Mouse (Mus musculus) testis, adult 2 months (tissue): ENCODE measurements around the gene Foxn3. TPM values are rescaled to one million over a fixed set of nuclear protein-coding genes. Genes with fewer than 3 reads are reported as not detected.
"Not testable (repeated sequence)": the region's sequence is repeated elsewhere in the genome, so short reads cannot be mapped to it uniquely, and the experiment has no call there.

Experiments used
- H3K27ac ChIP-seq: fragments of 200-500 bp; 2 replicates; pipeline ENCODE4 v1.5.1; 2012; ENCODE audit warnings: low read depth, low read length; ENCODE audit not compliant: control insufficient read depth, insufficient read depth
- H3K27me3 ChIP-seq: fragments of 200-500 bp; 2 replicates; pipeline ENCODE4 v1.6.1; 2012; ENCODE audit warnings: mild to moderate bottlenecking, low read length, moderate library complexity; ENCODE audit not compliant: control insufficient read depth, insufficient read depth
- H3K36me3 ChIP-seq: fragments of 200-500 bp; 2 replicates; pipeline ENCODE4 v1.6.1; 2012; ENCODE audit warnings: mild to moderate bottlenecking, low read length; ENCODE audit not compliant: control insufficient read depth, insufficient read depth
- H3K4me1 ChIP-seq: fragments of 200-500 bp; 2 replicates; pipeline ENCODE4 v1.6.1; 2012; ENCODE audit warnings: low read length; ENCODE audit not compliant: control insufficient read depth, insufficient read depth
- H3K4me3 ChIP-seq: fragments of 200-500 bp; 2 replicates; pipeline ENCODE4 v1.5.1; 2012; ENCODE audit warnings: low read depth, mild to moderate bottlenecking, low read length, moderate library complexity, mixed read lengths; ENCODE audit not compliant: control insufficient read depth
- CTCF ChIP-seq: fragments of 200-500 bp; IDR thresholded peaks from 2 replicates; pipeline ENCODE4 v1.5.1; 2012; ENCODE audit warnings: low read depth, mild to moderate bottlenecking, inconsistent platforms, low read length, moderate library complexity; ENCODE audit not compliant: control insufficient read depth, insufficient read depth, insufficient replicate concordance
- POLR2A ChIP-seq: fragments of 200-500 bp; IDR thresholded peaks from 2 replicates; pipeline ENCODE4 v1.6.1; 2012; ENCODE audit warnings: low read depth, mild to moderate bottlenecking, inconsistent platforms, low read length, moderate library complexity; ENCODE audit not compliant: control insufficient read depth
- polyA plus RNA-seq: library from polyadenylated mRNA; depleted of rRNA; stranded (reverse); fragments of >200 nt; gene quantifications from 2 replicates; pipeline ENCODE4 v1.2.3, GENCODE M21; 2012

The Foxn3 gene
- polyA plus RNA-seq, 1 experiment: 7.3 TPM

- no peak for TF ChIP-seq POLR2A
- Histone ChIP-seq H3K36me3 (no peaks in the 10 kb centered on the region), H3K4me3 (no peak overlapping the region), H3K4me1 (no peaks in the 10 kb centered on the region), H3K27ac (no peak overlapping the region), H3K27me3 (no peaks in the 10 kb centered on the region)
Measured at GRCm38 (mm10) chr12:99198428-99199123, 364.8 kb downstream of the Foxn3 start.

GRCm38 (mm10) chr12:99197031-99197430, 366.4 kb downstream of the Foxn3 start:
- TF ChIP-seq CTCF (no peak), POLR2A (no peak)
- Histone ChIP-seq H3K4me3 (no peak overlapping the region), H3K36me3 (no peaks in the 10 kb centered on the region), H3K4me1 (no peaks in the 10 kb centered on the region), H3K27me3 (no peaks in the 10 kb centered on the region), H3K27ac (no peak overlapping the region)

GRCm38 (mm10) chr12:99195655-99196054, 367.7 kb downstream of the Foxn3 start:
- H3K36me3 ChIP-seq: no peaks in the 10 kb centered on the region
- no peaks in the 10 kb centered on the region for H3K27me3 ChIP-seq
- no peak overlapping the region for H3K27ac ChIP-seq
- no peaks in the 10 kb centered on the region for H3K4me1 ChIP-seq
- H3K4me3 ChIP-seq: no peak overlapping the region
- TF ChIP-seq POLR2A (no peak), CTCF (no peak)

GRCm38 (mm10) chr12:99194120-99194519, 369.3 kb downstream of the Foxn3 start:
- H3K4me3 ChIP-seq, H3K27ac ChIP-seq: not testable (repeated sequence)

GRCm38 (mm10) chr12:99187671-99188070, 375.7 kb downstream of the Foxn3 start:
- H3K27ac ChIP-seq: no peak overlapping the region
- H3K36me3 ChIP-seq: no peaks in the 10 kb centered on the region
- H3K27me3 ChIP-seq: no peaks in the 10 kb centered on the region
- H3K4me1 ChIP-seq: no peaks in the 10 kb centered on the region
- H3K4me3 ChIP-seq: no peak overlapping the region
- TF ChIP-seq CTCF (no peak), POLR2A (no peak)

More at GRCm38 (mm10) chr12:99194120-99194519, 369.3 kb downstream of the Foxn3 start:
- not testable (repeated sequence) for H3K4me1 ChIP-seq, H3K36me3 ChIP-seq, H3K27me3 ChIP-seq

- Histone ChIP-seq H3K27ac (no peak overlapping the region), H3K27me3 (no peaks in the 10 kb centered on the region), H3K36me3 (no peaks in the 10 kb centered on the region), H3K4me1 (no peaks in the 10 kb centered on the region), H3K4me3 (no peak overlapping the region)
- TF ChIP-seq CTCF (no peak), POLR2A (no peak)
Measured at GRCm38 (mm10) chr12:99186239-99186638, 377.1 kb downstream of the Foxn3 start.

- H3K36me3 ChIP-seq: no peaks in the 10 kb centered on the region
- no peak for TF ChIP-seq CTCF
- no peak for TF ChIP-seq POLR2A
- no peaks in the 10 kb centered on the region for H3K27me3 ChIP-seq
- no peak overlapping the region for H3K27ac ChIP-seq
- no peaks in the 10 kb centered on the region for H3K4me1 ChIP-seq
- no peak overlapping the region for H3K4me3 ChIP-seq
Measured at GRCm38 (mm10) chr12:99183261-99183792, 380.1 kb downstream of the Foxn3 start.

- no peak overlapping the region for H3K27ac ChIP-seq
Measured at GRCm38 (mm10) chr12:99182338-99182737, 381.0 kb downstream of the Foxn3 start.

More at GRCm38 (mm10) chr12:99182338-99182737, 381.0 kb downstream of the Foxn3 start:
- TF ChIP-seq CTCF (no peak), POLR2A (no peak)
- Histone ChIP-seq H3K36me3 (no peaks in the 10 kb centered on the region), H3K4me3 (no peak overlapping the region), H3K27me3 (no peaks in the 10 kb centered on the region), H3K4me1 (no peaks in the 10 kb centered on the region)
